Mouse (Mus musculus) R1 (cell line): ENCODE measurements at regions not wholly inside any gene's neighbourhood (a gene's known extent, or its start where the extent isn't known, plus 50 kb on each side); places are given as distances from the start of the nearest gene placed in this dataset.

ENCODE experiments used
- DNase-seq: peaks from one replicate; pipeline ENCODE4 v3.0.0-alpha.2; 2018; ENCODE audit warnings: low read depth, low spot score

DNA sequence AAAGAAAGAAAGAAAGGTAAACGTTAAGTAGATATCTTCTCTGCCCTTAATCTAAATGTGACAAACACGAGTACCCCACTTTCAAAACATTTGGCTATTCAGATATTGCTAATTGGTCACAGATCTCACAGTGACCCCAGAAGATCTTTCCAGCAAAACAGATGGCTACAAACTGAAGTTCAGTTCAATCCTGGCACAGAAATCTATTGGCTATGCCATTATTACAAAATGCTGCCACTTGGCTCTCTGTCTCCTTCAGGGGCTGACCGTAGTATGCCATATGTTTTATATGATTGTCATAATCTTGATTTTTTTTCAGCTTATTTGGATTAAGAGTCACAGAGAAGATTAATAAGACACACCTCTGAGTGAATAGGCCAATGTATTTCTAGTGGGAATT is 873.2 kb downstream of the Slc22a22 start:
- DNase-seq, result no peak

DNA sequence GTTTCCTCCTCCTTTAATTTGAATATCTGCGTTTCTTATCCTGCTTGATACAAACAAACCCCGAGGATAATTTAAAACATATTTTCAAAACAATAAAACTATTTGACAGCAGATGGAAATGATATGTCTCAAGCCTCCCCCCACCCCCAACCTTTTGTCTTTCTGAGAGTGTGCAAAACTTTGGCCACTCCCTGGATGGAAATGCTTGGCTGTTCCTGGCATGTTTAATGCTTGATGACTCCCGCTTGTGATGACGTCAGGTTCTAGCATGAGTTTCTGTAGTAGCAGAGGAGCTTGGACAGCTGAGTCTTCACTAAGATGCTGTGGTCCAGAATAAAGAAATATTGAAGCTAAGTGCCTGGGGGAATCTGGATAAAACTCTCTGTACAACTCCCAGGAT is 884.8 kb downstream of the Slc22a22 start:
- no peak for DNase-seq

DNA sequence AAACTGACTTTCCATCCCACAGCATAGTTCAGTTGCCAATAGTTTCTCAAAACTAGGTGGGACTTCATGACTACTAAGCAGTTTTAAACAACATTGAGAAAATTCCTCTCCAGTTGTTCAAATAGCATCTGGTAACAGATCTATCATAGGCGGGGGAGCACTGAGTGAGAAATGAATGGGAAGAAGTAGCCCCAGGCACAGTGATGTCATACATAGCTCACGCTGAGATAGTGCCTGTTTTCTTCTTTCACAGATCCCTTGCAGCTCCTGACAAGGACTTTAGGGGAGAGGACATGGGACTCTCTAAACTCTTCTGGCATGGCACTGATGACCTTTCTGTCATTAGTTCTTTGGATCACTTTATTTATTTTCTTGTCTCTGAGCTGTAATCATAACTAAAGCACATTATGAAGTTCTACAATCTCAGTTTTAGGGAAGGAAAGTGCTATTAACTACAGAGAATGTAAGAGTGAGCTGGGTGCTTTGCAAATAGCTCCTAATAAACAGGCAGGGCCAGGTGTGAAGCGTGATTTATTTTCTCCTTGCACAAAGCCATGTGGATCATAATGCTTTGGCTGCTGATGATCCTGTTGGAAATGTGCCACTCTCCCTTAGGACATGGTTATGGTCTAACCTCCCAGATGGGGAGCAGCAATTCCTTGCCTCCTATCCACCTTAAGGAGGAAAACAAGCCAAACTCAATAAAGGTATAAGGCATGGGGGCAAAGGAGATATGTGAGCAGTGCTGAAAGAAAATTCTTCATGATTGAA is 896.5 kb downstream of the Slc22a22 start:
- DNase-seq, result no peak

DNA sequence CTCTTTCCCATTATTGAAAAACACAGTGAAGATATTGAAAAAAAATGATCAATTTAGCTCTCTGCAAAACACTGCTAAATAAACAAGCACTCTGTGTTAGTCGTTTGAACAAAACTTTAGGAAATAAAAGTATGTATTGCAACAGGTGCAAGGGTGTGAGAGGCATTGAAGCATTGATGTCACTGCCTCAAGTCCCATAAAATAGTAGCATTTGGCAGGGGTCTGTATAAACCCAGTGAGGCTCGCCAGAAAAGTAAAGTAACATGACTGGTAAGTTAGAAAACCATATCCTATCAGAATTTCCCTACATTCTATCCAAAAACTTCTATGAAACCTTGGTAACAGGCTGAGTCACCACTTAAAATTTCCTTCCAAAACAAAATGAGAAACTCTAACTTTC is 914.2 kb downstream of the Slc22a22 start:
- DNase-seq, result no peak

DNA sequence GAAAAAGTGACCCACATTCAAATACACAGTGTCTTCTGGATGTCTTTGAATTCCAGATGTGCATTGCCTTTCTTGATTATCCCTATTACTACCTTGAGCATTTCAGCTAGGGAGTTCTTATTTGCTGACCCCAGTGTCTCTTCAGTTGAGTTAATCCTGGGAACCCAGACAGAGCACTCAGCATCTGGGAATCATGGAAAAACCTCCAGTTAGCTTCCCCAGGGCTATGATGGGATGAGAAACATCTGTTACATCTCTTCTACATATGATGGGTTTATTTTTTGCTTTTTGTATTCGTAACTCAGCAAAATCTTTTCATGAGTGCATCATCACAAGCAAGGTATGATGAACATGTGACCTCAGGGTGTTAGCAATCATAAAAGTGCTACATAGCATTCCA is 914.6 kb downstream of the Slc22a22 start:
- no peak for DNase-seq

DNA sequence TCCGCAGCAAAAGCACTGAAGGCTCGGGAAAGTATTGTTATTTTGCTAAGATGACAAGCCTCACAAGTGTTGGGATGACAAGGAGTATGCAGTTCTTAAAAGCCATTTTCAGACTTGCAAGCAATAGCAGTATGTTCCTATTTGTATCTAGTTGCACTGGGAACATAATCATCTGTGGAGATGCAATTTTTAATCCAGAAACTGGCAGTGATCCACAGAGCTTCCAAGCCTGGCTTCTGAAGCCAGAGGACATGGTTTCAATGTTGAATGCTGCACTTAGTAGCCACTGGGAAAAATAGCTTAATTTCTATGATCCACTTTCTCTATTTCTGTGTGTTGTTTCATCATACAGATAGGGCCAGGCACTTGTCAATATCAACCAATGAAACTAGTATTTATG is 915.3 kb downstream of the Slc22a22 start:
- DNase-seq, result no peak

DNA sequence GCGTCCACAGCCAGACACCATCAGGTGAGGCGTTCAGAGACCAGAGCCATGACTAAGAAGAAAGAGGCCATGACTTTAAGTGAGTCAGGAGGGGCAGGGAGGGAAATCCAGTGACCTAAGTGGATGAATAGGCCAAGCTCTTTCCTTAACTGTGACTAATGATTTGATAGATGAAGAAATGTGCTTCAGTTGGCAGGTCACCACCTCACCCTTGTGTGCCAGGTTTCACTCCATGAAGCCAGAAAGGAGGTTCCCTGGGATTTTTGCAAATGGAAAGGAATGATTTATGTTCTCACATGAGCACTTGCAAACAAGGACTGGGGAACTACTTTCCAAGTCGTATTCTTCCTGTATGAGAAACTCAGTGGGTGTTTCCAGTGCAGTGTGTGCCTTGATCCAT is 923.0 kb downstream of the Slc22a22 start:
- no peak for DNase-seq

DNA sequence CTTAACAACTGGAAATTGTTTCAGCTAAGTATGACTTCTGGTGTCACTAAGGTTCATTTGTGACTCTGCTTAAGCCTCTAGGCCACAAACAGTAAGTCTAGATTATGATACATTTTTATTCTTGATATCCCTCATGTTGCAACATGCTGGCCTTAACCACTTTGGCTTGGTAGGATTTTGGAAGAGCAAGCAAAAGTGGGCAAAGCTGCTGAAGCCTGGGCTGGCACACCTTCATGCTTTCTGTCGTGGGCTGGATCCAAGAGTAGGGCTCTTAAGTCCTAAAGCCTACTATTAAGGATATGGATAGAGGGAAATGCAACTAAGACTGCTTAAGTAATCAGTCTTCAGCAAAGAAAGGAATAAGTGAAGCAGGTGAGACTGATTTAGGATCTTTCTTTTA is 923.6 kb downstream of the Slc22a22 start:
- DNase-seq, result no peak

DNA sequence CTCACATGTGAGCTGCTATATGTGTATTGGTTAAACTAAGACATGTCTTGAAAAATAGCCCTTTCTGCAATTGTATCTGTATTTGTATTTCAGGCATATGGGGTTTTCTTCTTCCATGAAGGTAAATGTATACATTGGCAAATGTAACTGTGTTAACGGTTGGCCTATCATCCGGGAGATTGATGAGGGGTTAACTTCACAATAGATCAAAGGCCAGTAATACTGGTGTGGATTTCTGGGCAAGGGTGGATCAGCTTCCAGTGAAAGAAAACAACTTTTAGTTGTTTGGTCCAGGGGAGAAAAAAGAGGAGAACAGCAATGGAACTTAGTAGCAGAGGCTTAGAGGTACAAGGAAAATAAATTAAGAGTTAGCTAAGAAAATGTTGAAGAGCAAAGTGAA is 945.9 kb downstream of the Slc22a22 start:
- no peak for DNase-seq

DNA sequence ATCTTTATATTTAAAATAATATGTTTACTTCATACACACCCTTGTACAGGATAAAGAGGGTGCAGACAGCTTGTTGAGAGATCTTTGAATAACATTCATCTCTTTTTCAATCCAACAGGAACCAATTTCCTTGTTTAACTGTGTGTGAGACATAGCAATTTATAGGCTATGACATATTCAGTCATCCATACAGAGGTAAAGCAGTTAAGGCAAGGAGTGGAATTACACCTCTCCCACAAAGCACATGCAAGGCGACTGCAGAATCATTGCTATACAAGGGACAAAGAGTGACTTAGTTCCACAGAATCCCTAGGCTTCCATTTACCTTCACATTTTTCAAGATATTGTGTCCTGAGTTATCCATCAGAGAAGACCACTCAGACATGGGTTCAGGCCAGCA is 959.0 kb downstream of the Slc22a22 start:
- DNase-seq, result no peak

DNA sequence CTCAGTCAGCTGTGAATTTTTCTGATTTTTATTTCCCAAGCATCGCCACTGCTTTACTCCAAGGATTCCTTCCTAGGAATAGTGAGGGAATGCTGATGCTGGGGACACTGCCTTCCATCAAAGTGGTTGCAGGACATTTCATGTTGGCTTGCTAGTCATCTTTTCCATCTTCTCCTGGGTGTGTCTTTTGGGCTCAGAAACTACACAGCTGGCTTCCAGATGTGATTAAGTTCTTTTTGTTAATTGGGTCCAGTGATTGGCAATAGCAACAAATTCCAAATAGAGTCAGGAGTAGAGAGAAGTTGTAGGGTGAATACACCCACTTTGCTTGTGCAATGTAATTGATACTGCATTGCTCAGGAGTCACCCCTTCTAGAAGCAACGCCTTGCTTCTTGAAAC is 961.3 kb downstream of the Slc22a22 start:
- no peak for DNase-seq

DNA sequence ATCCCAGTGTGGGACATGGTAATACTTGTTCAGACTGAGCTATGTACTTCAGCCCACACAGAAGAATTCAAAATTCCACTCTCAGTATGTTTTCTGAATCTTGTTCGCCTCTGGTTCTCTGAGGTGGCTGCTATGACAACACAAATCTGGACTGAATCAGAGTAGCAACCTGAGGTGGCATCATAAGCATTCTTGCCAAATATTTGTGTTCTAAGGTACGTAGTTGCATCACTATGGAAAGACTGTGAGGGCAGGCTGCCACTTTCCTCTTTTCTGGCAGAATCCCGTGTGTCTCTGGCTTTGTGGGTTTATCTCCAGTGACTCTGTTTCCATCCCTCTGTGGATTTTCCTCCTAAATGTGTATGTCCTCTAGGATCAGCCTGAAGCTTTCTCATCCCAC is 978.7 kb downstream of the Slc22a22 start:
- no peak for DNase-seq

DNA sequence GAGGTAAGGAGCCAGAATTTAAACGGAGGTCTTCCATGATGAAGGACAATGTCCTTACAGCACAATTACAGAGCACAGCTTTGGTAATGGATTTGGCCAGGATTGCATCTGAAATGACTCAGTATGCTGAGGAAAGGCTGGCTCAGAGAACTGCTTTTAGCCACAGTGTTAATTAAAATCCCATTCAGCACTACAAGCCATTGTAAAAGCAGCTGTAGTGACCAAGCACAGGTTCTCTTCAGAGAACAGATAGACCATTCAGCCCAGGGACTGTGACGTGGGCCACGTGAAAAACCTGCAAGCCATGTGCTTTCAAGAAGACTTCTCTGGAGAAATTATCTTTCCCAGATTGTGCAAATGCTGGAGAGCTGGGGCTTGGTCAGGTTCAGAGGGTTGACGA is 979.7 kb downstream of the Slc22a22 start:
- DNase-seq, result no peak

DNA sequence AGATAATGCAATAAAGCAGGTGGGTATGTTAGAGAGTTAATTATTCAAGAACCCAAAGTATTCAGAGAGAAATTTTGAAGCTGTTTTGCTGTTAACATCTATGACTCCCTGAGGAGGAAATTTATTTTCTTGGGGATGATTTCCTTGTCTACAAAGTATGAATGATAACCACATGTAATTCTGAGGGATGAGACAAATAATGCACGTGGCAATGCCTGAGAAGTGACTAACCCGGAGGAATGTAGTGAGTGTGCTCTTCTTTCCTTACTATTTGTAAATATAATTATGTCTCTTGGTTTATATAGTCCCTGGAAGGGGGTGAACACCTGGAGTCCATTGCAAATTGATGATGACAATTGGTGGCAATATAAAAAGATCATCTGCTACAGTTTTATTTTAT is 981.1 kb downstream of the Slc22a22 start:
- no peak for DNase-seq

DNA sequence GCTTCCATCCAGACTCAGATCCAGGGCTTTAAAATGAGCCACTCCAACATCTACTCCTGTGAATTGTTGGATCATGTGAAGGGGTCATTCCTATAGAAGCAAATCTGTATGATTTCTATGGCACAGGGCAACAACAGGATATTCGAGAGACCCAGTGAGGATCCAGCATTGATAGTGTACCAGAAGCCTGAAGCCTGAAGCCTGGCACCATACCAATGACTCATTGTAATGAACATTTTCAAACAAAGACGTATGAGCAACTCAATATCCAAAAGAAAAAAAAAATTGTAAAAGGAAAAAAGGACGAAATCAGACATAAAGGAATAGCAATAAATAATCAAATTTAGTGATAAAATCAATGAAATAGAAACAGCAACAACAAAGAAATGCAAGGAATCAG is 991.5 kb downstream of the Slc22a22 start:
- DNase-seq, result no peak

DNA sequence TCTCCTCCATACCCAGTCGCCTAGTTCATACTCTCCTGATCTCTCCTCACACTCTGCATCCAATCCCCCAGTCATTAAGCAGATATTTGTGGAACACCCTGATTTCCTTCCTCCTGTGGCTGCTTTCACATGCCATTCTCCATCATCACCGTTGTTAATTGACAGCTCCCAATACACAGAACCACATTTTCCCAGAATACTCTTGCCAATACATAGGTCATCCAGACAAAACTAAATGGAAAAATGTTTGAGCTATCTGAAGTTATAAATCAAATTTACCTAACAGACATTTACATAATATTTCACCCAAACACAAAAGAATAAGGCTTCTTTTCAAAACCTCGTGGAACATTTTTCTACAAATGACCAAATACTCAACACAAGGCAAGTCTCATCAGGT is 992.7 kb downstream of the Slc22a22 start:
- DNase-seq, result no peak

DNA sequence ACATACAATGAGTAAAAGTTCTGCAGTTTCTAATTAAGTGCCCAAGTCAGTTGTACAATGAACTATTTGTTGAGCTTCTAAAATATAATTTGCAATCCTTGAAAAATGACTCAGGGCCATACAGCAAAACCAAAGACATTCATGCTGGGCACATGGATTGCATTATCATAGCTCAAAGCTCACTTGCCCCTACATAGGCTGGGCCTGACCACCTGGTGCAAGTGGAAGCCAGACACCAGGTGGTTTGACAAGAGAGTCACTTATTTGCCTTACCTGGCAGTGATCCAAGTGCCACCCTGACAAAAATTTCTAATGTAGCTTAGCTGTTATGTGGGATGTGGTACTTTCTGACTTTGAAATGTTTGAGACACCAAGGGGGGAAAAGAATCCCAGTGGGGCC is 997.7 kb downstream of the Slc22a22 start:
- no peak for DNase-seq

DNA sequence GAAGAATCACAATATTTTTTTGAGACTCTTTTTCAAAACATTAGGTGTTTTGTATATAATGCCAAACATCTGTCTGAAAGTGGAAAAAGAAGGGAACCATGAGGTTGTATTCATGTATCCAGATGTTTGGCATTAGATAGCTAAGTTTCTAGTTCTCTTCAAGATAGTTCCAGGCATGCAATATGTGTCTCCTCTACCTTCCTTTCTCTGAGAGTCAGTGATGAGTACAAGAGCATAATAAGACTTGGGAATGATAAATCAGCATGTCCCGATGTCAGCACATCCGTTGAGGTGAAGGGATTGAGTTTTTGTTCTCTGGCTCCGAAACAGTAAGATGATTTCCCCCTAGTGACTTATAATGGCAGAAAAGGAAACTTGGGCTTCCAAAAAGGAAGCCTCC is 998.4 kb downstream of the Slc22a22 start:
- no peak for DNase-seq

DNA sequence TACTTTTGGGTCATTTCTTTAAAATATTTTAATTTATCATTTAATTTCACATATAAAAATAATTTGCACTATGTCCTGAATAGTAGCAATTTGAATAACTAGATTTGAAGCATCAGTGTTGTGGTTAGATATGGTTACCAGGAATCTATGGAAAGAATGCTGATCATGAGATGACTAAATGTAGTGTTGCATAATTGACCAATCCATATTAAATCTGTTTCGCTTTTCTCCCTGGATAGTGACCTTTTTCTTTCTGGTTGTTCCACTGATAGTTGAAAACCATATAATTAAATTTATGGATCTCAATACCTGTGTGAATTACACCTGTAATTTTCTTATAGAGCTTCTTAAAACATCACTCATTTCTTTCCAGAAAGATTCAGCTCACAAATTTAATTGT is 1003.7 kb downstream of the Slc22a22 start:
- no peak for DNase-seq

DNA sequence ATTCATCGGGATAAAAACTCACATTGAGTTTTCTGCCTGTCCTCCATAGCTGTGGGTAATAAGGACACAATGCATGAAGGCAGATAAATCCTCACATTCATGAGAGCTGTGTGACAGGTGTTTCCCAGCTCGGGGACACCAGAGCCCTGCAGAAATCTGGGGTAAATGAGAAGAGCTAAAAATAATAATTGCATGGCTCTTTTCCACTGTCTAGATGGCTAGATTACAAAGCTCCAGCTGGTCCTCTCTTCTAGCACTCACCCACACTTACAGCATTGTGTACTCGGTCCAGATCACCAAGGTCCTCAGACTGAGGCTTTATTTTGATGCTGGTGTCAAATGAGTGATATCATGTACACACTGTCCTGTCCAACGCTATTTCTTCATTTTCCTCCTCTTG is 1025.5 kb downstream of the Slc22a22 start:
- DNase-seq, result no peak

DNA sequence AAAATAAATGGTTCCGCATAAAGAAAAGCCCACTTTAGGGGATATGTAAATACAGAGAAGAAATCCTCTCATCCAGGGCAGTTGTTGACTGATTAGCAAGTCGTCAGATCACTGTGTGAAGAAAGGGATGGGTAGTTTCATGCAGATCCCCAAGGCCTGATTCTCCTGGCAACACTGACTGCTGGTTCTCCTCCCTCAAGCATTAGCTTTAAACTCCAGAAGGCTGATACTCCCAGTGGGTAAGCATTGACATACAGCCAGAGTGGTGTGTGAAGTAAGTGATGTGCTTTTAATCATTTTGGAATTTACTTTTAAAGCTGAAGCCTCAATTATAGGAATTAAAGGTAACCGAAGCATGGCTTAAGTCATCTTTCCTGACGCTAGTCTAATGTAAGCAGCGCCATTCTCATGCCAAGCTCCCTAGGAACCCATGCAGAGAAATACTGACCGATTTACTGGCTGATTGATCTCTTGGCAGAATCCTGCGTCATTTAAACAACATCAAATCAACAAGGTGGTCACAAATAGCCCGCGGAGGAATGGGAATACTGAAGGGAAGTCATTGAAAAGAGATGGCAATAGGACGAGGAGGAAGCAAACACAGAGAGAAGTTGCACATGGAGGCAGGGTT is 1029.3 kb downstream of the Slc22a22 start:
- no peak for DNase-seq

DNA sequence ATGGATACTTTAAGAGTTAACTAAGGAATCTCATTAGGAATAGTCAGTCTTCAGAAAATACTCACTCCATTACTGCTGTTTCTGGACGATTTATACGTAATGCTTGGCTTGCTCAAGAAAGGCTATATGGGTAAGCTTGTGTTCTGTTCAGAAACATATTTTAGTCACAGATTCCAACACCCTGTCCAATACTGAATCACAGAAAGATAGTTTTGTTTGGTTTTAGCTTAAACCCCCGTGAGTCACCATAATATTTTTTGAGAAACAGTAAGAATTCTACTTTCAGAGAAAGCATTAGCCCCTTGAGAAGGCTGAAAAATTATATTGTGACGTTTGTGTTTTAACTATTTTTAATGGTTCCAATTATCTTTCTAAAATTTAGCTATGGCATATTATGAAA is 1037.3 kb downstream of the Slc22a22 start:
- DNase-seq, result no peak

DNA sequence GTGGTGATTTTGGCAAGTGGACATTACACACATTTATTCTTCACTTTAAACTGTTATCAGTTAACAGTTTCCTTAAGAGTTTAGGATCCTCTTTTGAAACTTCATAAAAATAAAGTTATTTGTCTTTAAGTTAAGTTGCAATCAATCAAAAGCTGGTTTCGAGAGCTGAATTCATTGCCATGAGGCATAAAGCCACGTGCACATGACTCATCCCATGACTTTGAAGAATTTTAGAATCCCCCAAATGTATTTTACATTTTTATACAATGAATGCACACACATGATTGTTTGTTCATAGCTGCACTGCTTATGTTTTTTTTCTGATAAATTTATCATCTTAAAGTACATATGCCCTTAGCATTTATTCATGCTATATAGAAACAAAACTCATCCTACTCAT is 1039.1 kb downstream of the Slc22a22 start:
- no peak for DNase-seq

DNA sequence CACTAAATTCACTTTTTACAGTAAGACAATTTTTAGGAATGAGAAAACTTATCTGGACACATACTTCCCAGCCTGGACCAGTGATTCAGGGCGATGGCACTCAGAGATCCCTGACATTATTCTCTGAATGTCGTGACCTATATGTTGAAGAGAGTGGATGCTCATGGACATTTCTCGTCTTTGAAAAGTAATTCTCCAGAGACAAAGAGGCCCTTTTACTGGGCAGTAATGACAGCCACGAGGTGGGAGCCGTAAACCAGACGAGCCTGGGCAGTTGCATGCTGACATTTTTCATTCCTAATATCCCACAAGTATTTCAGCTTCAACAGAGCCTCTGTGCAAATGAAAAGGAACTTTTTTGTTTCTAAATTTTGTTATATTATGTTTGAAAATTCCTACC is 1041.3 kb downstream of the Slc22a22 start:
- DNase-seq, result no peak
